Mouse (Mus musculus) liver, adult 2 months (tissue): ENCODE measurements at regions not wholly inside any gene's neighbourhood (a gene's known extent, or its start where the extent isn't known, plus 50 kb on each side); places are given as distances from the start of the nearest gene placed in this dataset.

ENCODE experiments used
- DNase-seq: peaks from one replicate; pipeline ENCODE4 v3.0.0-alpha.2; 2011; ENCODE audit warnings: low read depth, low spot score; ENCODE audit errors: extremely low read depth
- H3K27ac ChIP-seq: fragments of 200-500 bp; replicated peaks from 2 replicates; pipeline ENCODE4 v1.5.1; 2012; ENCODE audit warnings: low read depth, mild to moderate bottlenecking, control low read depth, inconsistent platforms, low read length; ENCODE audit not compliant: insufficient read depth
- H3K27me3 ChIP-seq: fragments of 200-500 bp; 2 replicates; pipeline ENCODE4 v1.6.1; 2012; ENCODE audit warnings: mild to moderate bottlenecking, moderate library complexity, low read length, inconsistent platforms; ENCODE audit not compliant: control insufficient read depth, insufficient read depth
- H3K36me3 ChIP-seq: fragments of 200-500 bp; 2 replicates; pipeline ENCODE4 v1.6.1; 2012; ENCODE audit warnings: low read length, inconsistent platforms; ENCODE audit not compliant: control insufficient read depth, insufficient read depth
- H3K4me1 ChIP-seq: fragments of 200-500 bp; 2 replicates; pipeline ENCODE4 v1.6.1; 2011; ENCODE audit warnings: low read length; ENCODE audit not compliant: control insufficient read depth, insufficient read depth
- H3K4me3 ChIP-seq: fragments of 200-500 bp; 2 replicates; pipeline ENCODE4 v1.5.1; 2011; ENCODE audit warnings: low read depth, mild to moderate bottlenecking, control low read depth, low read length, moderate library complexity; ENCODE audit not compliant: insufficient read depth
- H3K79me2 ChIP-seq: fragments of 200-500 bp; 2 replicates; pipeline ENCODE4 v1.6.1; 2012; ENCODE audit warnings: inconsistent platforms, mild to moderate bottlenecking, low read length, moderate library complexity; ENCODE audit not compliant: control insufficient read depth, insufficient read depth
- H3K9ac ChIP-seq: fragments of 200-500 bp; 2 replicates; pipeline ENCODE4 v1.6.1; 2012; ENCODE audit warnings: low read depth, mild to moderate bottlenecking, control low read depth, inconsistent platforms, low read length
- CTCF ChIP-seq: fragments of 200-500 bp; IDR thresholded peaks from 2 replicates; pipeline ENCODE4 v1.5.1; 2011; ENCODE audit warnings: low read depth, low read length, control low read depth
- POLR2A ChIP-seq: fragments of 200-500 bp; IDR thresholded peaks from 2 replicates; pipeline ENCODE4 v1.6.1; 2011; ENCODE audit warnings: low read length, control low read depth; ENCODE audit not compliant: insufficient read depth; ENCODE audit errors: extremely low read depth
- WGBS: fragments of 180-500 bp; shearing (Covaris S2); methylation state at CpG from one replicate; pipeline ENCODE4 v1.1.7; 2018; 5-methylcytosine and 5-hydroxymethylcytosine counted together

DNA sequence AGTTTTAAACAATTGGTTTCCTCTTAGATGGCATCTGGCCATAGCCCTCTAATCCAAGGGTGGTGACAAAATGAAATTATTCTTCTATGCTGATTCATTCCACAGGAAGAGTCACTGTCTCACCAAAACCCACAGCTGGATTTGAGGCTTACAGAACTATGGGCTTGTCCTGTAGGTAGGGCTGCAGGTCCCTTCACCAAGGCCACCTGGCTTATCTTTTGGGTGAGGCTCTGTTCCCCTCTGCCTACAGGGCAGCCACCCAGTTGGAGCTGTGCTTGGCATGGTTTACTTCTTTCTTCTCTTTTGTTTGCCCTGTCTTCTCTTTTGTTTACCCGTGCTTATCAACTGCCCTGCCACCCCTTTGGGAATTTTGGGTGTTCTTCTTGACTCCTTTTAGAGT, 113.0 kb downstream of the Tent5c start:
- no peak overlapping the region for H3K9ac ChIP-seq
- H3K27ac ChIP-seq, result no peak overlapping the region
- H3K4me3 ChIP-seq, result no peak overlapping the region
- no peaks in the 10 kb centered on the region for H3K36me3 ChIP-seq
- H3K4me1 ChIP-seq, result no peaks in the 10 kb centered on the region
- DNase-seq, result no peak
- TF ChIP-seq CTCF (no peak), POLR2A (no peak)
- 41% methylated on average over 1 of the region's 1 CpGs for WGBS
- H3K27me3 ChIP-seq, result no peaks in the 10 kb centered on the region
- no peaks in the 10 kb centered on the region for H3K79me2 ChIP-seq

DNA sequence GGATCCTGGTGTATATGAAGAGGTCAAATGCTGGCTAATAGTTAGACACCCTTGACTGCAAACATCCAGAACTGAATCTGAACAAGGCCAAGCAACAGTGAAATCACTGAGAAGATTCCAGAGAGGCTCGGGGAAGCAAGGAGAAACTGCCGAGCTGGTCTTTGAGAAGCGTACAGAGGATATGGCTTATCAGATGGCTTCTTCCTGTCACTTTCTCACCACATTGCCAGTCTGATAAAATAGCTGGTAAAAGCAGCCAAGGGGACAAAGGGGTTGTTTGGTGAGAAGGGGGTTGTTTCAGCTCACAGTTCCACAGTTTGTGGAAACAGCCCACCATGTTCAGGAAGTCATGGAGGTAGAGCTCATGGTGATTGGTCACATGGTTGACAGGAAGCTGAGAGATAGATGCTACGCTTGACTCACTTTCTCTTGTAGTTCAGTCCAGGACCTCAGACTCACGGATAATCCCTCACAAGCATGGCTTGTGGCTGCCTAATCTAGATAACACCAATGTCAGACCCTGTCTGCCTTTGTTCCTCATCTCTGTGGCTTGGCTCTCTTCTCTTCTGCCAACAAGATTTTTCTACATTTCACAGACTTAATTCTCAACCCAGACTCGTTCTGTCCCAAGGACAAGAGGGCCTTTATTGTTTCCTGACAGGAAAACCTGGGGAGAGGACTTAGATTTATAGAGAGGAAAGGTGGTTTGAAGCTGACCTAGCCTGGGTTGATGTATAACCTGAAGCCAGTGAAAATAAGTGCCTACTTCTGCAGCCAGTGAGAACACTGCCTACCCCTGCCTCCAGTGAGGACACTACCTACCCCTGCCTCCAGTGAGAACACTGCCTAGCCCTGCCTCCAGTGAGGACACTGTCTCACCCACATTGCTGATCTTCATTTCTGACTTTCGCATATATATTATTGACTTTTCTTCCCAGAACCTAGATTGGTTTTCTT, 122.0 kb downstream of the Tent5c start:
- Histone ChIP-seq H3K27me3 (no peaks in the 10 kb centered on the region), H3K4me3 (no peak overlapping the region), H3K79me2 (no peaks in the 10 kb centered on the region), H3K27ac (no peak overlapping the region), H3K9ac (no peak overlapping the region), H3K36me3 (no peaks in the 10 kb centered on the region), H3K4me1 (no peaks in the 10 kb centered on the region)
- no peak for DNase-seq
- TF ChIP-seq CTCF (no peak), POLR2A (no peak)
- 63% methylated on average over 7 of the region's 7 CpGs for WGBS

DNA sequence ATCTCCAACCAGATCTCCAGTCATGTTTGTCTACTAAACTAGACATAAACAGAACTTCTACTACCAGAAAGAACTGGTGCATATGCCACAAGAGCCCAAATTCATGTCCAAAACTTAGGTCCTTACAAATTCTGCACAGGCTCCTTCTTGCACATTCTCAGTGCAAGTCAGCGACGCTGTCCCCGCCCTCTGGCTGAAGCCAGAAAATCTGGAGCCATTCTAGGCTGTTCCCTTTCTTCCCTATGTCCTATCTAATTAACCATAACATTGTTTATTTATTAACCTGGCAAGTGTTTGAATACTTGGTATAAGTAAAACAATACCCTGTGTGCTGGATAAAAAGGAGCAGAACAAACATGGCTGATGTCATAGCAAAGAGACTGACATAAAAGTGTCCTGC, 122.7 kb downstream of the Tent5c start:
- Histone ChIP-seq H3K27ac (no peak overlapping the region), H3K36me3 (no peaks in the 10 kb centered on the region), H3K4me3 (no peak overlapping the region), H3K79me2 (no peaks in the 10 kb centered on the region), H3K27me3 (no peaks in the 10 kb centered on the region), H3K4me1 (no peaks in the 10 kb centered on the region), H3K9ac (no peak overlapping the region)
- no peak for DNase-seq
- no peak for TF ChIP-seq CTCF
- TF ChIP-seq POLR2A, result no peak
- 98% methylated on average over 3 of the region's 3 CpGs for WGBS

DNA sequence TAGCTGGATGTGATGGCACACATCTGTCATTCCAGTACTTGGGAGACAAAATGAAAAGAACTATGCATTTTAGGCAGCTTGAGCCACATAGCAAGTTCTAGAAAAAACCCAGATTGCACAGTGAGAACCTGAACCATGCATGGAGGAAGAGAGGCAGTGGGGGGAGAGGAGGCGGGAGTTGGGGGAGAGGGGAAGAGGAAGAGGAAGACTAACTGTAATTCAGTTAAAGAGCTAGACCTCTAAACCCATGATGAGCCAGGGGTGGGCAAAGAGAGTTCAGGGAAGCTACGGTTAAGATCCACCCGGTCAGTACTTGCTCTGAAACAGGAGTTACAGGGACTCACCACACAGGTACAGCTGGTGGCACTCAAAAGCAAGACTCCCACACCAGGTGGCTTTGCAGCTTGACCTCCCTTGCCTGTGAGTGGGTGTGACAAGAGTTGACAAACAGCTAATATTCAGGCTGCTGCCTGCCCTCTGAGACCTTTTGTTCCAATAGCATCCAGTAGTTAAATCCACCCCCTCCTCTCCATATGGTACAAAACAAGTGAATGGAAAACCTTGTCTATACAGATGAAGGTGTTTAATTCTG, 123.7 kb downstream of the Tent5c start:
- H3K27ac ChIP-seq, result no peak overlapping the region
- H3K4me1 ChIP-seq, result no peaks in the 10 kb centered on the region
- DNase-seq, result no peak
- no peak overlapping the region for H3K4me3 ChIP-seq
- WGBS, result 75% methylated on average over 3 of the region's 3 CpGs
- no peaks in the 10 kb centered on the region for H3K27me3 ChIP-seq
- H3K9ac ChIP-seq, result no peak overlapping the region
- TF ChIP-seq POLR2A, result no peak
- no peak for TF ChIP-seq CTCF
- no peaks in the 10 kb centered on the region for H3K79me2 ChIP-seq
- no peaks in the 10 kb centered on the region for H3K36me3 ChIP-seq

DNA sequence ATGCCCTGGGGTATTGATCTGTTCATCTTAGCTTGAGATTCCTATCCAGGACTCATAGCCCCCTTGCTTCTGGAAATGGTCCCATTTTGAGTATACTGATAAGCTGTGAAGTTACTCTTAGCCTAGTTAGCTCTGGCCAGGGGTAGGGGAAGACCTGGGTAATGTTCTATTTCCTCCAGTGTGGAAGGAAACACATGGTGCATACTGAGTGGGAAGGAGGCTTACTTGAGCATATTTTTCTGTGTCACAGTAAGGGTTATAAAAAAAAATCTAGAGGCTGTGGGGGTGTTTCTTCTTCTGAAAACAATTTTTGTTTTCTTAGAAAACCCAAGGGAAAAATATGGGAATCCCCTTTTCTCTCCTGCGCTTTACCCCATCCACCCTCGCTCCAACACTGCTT, 124.4 kb downstream of the Tent5c start:
- 78% methylated on average over 2 of the region's 2 CpGs for WGBS
- H3K79me2 ChIP-seq, result no peaks in the 10 kb centered on the region
- H3K9ac ChIP-seq, result no peak overlapping the region
- H3K4me1 ChIP-seq, result no peaks in the 10 kb centered on the region
- no peak overlapping the region for H3K4me3 ChIP-seq
- no peaks in the 10 kb centered on the region for H3K27me3 ChIP-seq
- no peak for DNase-seq
- H3K27ac ChIP-seq, result no peak overlapping the region
- H3K36me3 ChIP-seq, result no peaks in the 10 kb centered on the region
- no peak for TF ChIP-seq CTCF
- TF ChIP-seq POLR2A, result no peak

DNA sequence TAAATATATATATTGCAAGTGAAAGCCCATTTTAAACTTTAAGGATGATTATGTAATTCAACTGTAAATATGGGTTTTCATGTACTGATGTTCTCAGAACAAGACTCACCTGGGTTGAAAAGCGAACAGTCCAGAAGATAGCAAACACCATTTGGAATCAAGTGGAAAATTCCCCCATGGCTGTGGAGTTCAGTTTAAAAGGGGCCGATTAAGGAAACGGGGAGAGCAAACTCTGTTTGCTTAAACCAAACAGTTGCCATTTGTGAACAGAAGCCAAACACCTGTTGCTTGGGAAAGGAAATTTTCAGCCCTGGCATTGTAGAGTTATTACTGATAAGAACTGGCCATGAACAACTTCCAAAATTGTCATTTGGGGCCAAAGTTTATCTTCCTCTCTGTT, 126.1 kb downstream of the Tent5c start:
- H3K27me3 ChIP-seq, result no peaks in the 10 kb centered on the region
- TF ChIP-seq POLR2A, result no peak
- no peak for TF ChIP-seq CTCF
- 18% methylated on average over 3 of the region's 3 CpGs for WGBS
- H3K36me3 ChIP-seq, result no peaks in the 10 kb centered on the region
- H3K4me1 ChIP-seq, result no peaks in the 10 kb centered on the region
- H3K4me3 ChIP-seq, result no peak overlapping the region
- H3K79me2 ChIP-seq, result no peaks in the 10 kb centered on the region
- no peak overlapping the region for H3K9ac ChIP-seq
- no peak overlapping the region for H3K27ac ChIP-seq
- DNase-seq, result peak; percentile 24
